Comparison of ENCODE assay signal across 8 mouse cellular contexts in the genomic region with DNA sequence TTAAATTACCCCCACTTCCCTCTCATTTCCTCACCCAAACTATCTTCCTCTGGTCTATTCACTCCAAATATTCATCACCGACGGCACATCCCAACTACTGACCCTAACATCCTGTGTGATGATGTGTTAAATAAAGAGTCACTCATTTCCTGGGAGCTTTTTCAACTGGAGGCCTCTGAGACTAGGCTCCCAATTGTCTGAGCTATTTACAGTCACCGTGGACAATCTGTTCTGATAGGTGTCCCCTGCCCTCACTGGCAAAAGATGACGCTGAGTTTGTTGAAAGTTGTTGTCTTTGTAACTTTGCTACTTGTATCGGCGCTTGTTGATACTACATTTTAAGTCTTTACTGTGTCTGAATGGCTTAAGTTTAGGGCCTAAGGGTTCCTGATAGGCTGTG. TPM values are rescaled to one million over a fixed set of nuclear protein-coding genes. Genes with fewer than 3 reads are reported as not detected.
DNase-seq lines count a peak whose midpoint lies in the region; ATAC-seq and TF ChIP-seq lines count a peak whose summit lies in the region.

No protein-coding gene starts in this region.

- peak overlapping the region; percentile 96 for H3K4me3 ChIP-seq in layer of hippocampus, adult 2 months
- H3K4me3 ChIP-seq in heart, embryonic 13.5 days: peak overlapping the region; percentile 94
- peak overlapping the region; percentile 85 for H3K4me3 ChIP-seq in liver, postnatal 0 days (ENCODE audit: low read depth, low read length)

- H3K9me3 ChIP-seq in heart, embryonic 13.5 days: no peaks in the 10 kb centered on the region
- no peaks in the 10 kb centered on the region for H3K9me3 ChIP-seq in liver, postnatal 0 days (ENCODE audit: low read length)

- no peak for TF ChIP-seq EP300 in liver, postnatal 0 days (IDR thresholded peaks at IDR 0.05; ENCODE audit: low read depth)

- H3K36me3 ChIP-seq in heart, embryonic 13.5 days: peaks cover 16% of the 10 kb centered on the region
- H3K36me3 ChIP-seq in liver, postnatal 0 days (replicated peaks; ENCODE audit: insufficient read depth, low read length): peaks cover 7% of the 10 kb centered on the region

- WGBS in heart, embryonic 13.5 days: 7% methylated on average over 6 of the region's 6 CpGs
- WGBS in liver, postnatal 0 days (ENCODE audit: insufficient replicate concordance): 4% methylated on average over 6 of the region's 6 CpGs

- no peak for TF ChIP-seq CTCF in layer of hippocampus, adult 2 months (conservative IDR thresholded peaks at IDR 0.05)
- TF ChIP-seq CTCF in liver, postnatal 0 days (IDR thresholded peaks at IDR 0.05; ENCODE audit: low read depth): no peak

- no peak for DNase-seq in layer of hippocampus, adult 2 months (ENCODE audit: low spot score in 2 of 2)
- no peak for DNase-seq in layer of hippocampus, postnatal 10 days (ENCODE audit: low spot score in 2 of 2)
- DNase-seq in brain, adult 2 months (ENCODE audit: low read depth, low spot score): peak; percentile 17
- no peak for DNase-seq in liver, postnatal 0 days
- no peak for DNase-seq in right cerebral cortex, postnatal 36 days (ENCODE audit: low spot score in 2 of 2)
- DNase-seq in right cerebral cortex, adult 2 months (ENCODE audit: low spot score in 2 of 2): no peak
- DNase-seq in kidney, postnatal 25 days: no peak

- H3K4me2 ChIP-seq in heart, embryonic 13.5 days: peak overlapping the region; percentile 85
- H3K4me2 ChIP-seq in liver, postnatal 0 days (ENCODE audit: low read depth, low read length): peak overlapping the region; percentile 75

- peak overlapping the region; percentile 97 for H3K9ac ChIP-seq in heart, embryonic 13.5 days
- H3K9ac ChIP-seq in liver, postnatal 0 days (replicated peaks): peak overlapping the region; percentile 93

- H3K27me3 ChIP-seq in heart, embryonic 13.5 days (replicated peaks): peaks cover under 1% of the 10 kb centered on the region
- no peaks in the 10 kb centered on the region for H3K27me3 ChIP-seq in liver, postnatal 0 days (ENCODE audit: insufficient read depth, low read length)

- peak overlapping the region; percentile 97 for H3K27ac ChIP-seq in layer of hippocampus, adult 2 months
- H3K27ac ChIP-seq in heart, embryonic 13.5 days (replicated peaks): peak overlapping the region; percentile 99
- H3K27ac ChIP-seq in liver, postnatal 0 days (ENCODE audit: low read depth): peak overlapping the region; percentile 97

- no peak for ATAC-seq in heart, embryonic 13.5 days (ENCODE audit: extremely low read depth, insufficient number of reproducible peaks, low FRiP score, low TSS enrichment)
- ATAC-seq in liver, postnatal 0 days: no peak

- H3K4me1 ChIP-seq in heart, embryonic 13.5 days: peaks cover 35% of the 10 kb centered on the region
- peaks cover 24% of the 10 kb centered on the region for H3K4me1 ChIP-seq in liver, postnatal 0 days (ENCODE audit: insufficient read depth)

RNA-seq across cellular contexts. Expression of gene Ubr2, which starts 1.3 kb away (rescaled TPM):
- total RNA-seq in layer of hippocampus, adult 2 months (2021): 10 to 100 TPM; 61.0 to 63.7 TPM
- total RNA-seq in layer of hippocampus, postnatal 10 days (2021): 10 to 100 TPM; 49.8 to 52.2 TPM
- 12.2 and 13.9 TPM in 2 replicates for polyA plus RNA-seq in heart, embryonic 13.5 days (2015; fragmentation: Nextera tagmentation; extraction: Ambion mirVana)
- 6.1 and 6.6 TPM in 2 replicates for polyA plus RNA-seq in liver, postnatal 0 days (2015; fragmentation: Nextera tagmentation; extraction: Ambion mirVana)
